Mouse (Mus musculus): ENCODE results near the gene Myo19. TPM values are rescaled to one million over a fixed set of nuclear protein-coding genes. Genes with fewer than 3 reads are reported as not detected.

Gene Myo19
- polyA plus RNA-seq, 1 experiment from 2014 or later = 5.7 TPM

GRCm38 (mm10) chr11:84956400-84956799, 76.5 kb downstream of the Myo19 start:
- Histone ChIP-seq H3K4me1 (replicated peaks; ENCODE audit: control insufficient read depth, insufficient read depth) (0 out of 2 replicates have a peak, but pooled peaks cover 2% of the 10 kb centered on the region), H3K27ac (replicated peaks) (no peak overlapping the region), H3K4me2 (replicated peaks; ENCODE audit: low read depth) (no peak overlapping the region), H3K4me3 (ENCODE audit: low read depth, low read length) (no peak overlapping the region), H3K9ac (ENCODE audit: low read length) (no peak overlapping the region), H3K9me3 (ENCODE audit: control insufficient read depth, low read length) (no peaks in the 10 kb centered on the region), H3K36me3 (ENCODE audit: control insufficient read depth, insufficient read depth, low read length) (no peaks in the 10 kb centered on the region), H3K27me3 (ENCODE audit: control insufficient read depth, insufficient read depth, low read length) (no peaks in the 10 kb centered on the region)
- DNase-seq (ENCODE audit: low spot score) (no peak), ATAC-seq (ENCODE audit: low FRiP score, low TSS enrichment) (no peak)
- 24% methylated on average over 5 of the region's 5 CpGs for WGBS
- no peak for TF ChIP-seq EP300 (optimal IDR thresholded peaks at IDR 0.05)
- no peak for TF ChIP-seq CTCF (IDR thresholded peaks at IDR 0.05; ENCODE audit: low read depth)

GRCm38 (mm10) chr11:84957171-84957570, 77.2 kb downstream of the Myo19 start:
- H3K4me2 ChIP-seq (replicated peaks; ENCODE audit: low read depth) = peak overlapping the region; percentile 23
- TF ChIP-seq EP300 (optimal IDR thresholded peaks at IDR 0.05) (no peak), CTCF (IDR thresholded peaks at IDR 0.05; ENCODE audit: low read depth) (no peak)
- no peak overlapping the region for H3K9ac ChIP-seq (ENCODE audit: low read length)
- no peaks in the 10 kb centered on the region for H3K36me3 ChIP-seq (ENCODE audit: control insufficient read depth, insufficient read depth, low read length)
- WGBS = 5% methylated on average over 15 of the region's 15 CpGs
- H3K4me3 ChIP-seq (ENCODE audit: low read depth, low read length) = peak overlapping the region; percentile 17; the same call in 1 of the 2 replicates
- ATAC-seq (ENCODE audit: low FRiP score, low TSS enrichment) (no peak), DNase-seq (ENCODE audit: low spot score) (no peak)
- 0 out of 2 replicates have a peak, but pooled peaks cover 2% of the 10 kb centered on the region for H3K4me1 ChIP-seq (replicated peaks; ENCODE audit: control insufficient read depth, insufficient read depth)
- no peaks in the 10 kb centered on the region for H3K9me3 ChIP-seq (ENCODE audit: control insufficient read depth, low read length)
- H3K27me3 ChIP-seq (ENCODE audit: control insufficient read depth, insufficient read depth, low read length) = no peaks in the 10 kb centered on the region
- no peak overlapping the region for H3K27ac ChIP-seq (replicated peaks)

GRCm38 (mm10) chr11:84957591-84958270, 77.8 kb downstream of the Myo19 start, which contains the start of gene Car4:
TSS of gene Car4 (plus strand) at chr11:84957786.
- WGBS = 1% methylated on average over 46 of the region's 49 CpGs
- Histone ChIP-seq H3K9ac (ENCODE audit: low read length) (no peak within 1 kb of the TSS), H3K4me1 (replicated peaks; ENCODE audit: control insufficient read depth, insufficient read depth) (0 out of 2 replicates have a peak, but pooled peaks cover 2% of the 10 kb centered on the region), H3K4me2 (replicated peaks; ENCODE audit: low read depth) (peak within 1 kb of the TSS; percentile 23), H3K36me3 (ENCODE audit: control insufficient read depth, insufficient read depth, low read length) (no peaks in the 10 kb centered on the region), H3K27me3 (ENCODE audit: control insufficient read depth, insufficient read depth, low read length) (no peaks in the 10 kb centered on the region), H3K9me3 (ENCODE audit: control insufficient read depth, low read length) (no peaks in the 10 kb centered on the region), H3K4me3 (ENCODE audit: low read depth, low read length) (peak within 1 kb of the TSS; percentile 17; the same call in 1 of the 2 replicates), H3K27ac (replicated peaks) (no peak within 1 kb of the TSS)
- DNase-seq (ENCODE audit: low spot score) (peak; percentile 17), ATAC-seq (ENCODE audit: low FRiP score, low TSS enrichment) (no peak)
- TF ChIP-seq CTCF (IDR thresholded peaks at IDR 0.05; ENCODE audit: low read depth) = no peak
- no peak for TF ChIP-seq EP300 (optimal IDR thresholded peaks at IDR 0.05)

GRCm38 (mm10) chr11:84958271-84958630, 78.3 kb downstream of the Myo19 start:
- DNase-seq (ENCODE audit: low spot score) (no peak), ATAC-seq (ENCODE audit: low FRiP score, low TSS enrichment) (no peak)
- H3K27me3 ChIP-seq (ENCODE audit: control insufficient read depth, insufficient read depth, low read length) = no peaks in the 10 kb centered on the region
- 0 out of 2 replicates have a peak, but pooled peaks cover 2% of the 10 kb centered on the region for H3K4me1 ChIP-seq (replicated peaks; ENCODE audit: control insufficient read depth, insufficient read depth)
- H3K9me3 ChIP-seq (ENCODE audit: control insufficient read depth, low read length) = no peaks in the 10 kb centered on the region
- 2% methylated on average over 11 of the region's 11 CpGs for WGBS
- no peak overlapping the region for H3K9ac ChIP-seq (ENCODE audit: low read length)
- H3K36me3 ChIP-seq (ENCODE audit: control insufficient read depth, insufficient read depth, low read length) = no peaks in the 10 kb centered on the region
- no peak overlapping the region for H3K4me3 ChIP-seq (ENCODE audit: low read depth, low read length)
- TF ChIP-seq CTCF (IDR thresholded peaks at IDR 0.05; ENCODE audit: low read depth) (no peak), EP300 (optimal IDR thresholded peaks at IDR 0.05) (no peak)
- no peak overlapping the region for H3K4me2 ChIP-seq (replicated peaks; ENCODE audit: low read depth)
- H3K27ac ChIP-seq (replicated peaks) = no peak overlapping the region

- no peak for DNase-seq (ENCODE audit: low spot score)
- TF ChIP-seq CTCF (IDR thresholded peaks at IDR 0.05; ENCODE audit: low read depth) = no peak
- TF ChIP-seq EP300 (optimal IDR thresholded peaks at IDR 0.05) = no peak
- Histone ChIP-seq H3K9ac (ENCODE audit: low read length) (no peak overlapping the region), H3K4me1 (replicated peaks; ENCODE audit: control insufficient read depth, insufficient read depth) (0 out of 2 replicates have a peak, but pooled peaks cover 2% of the 10 kb centered on the region), H3K27ac (replicated peaks) (no peak overlapping the region), H3K4me3 (ENCODE audit: low read depth, low read length) (no peak overlapping the region), H3K36me3 (ENCODE audit: control insufficient read depth, insufficient read depth, low read length) (no peaks in the 10 kb centered on the region), H3K4me2 (replicated peaks; ENCODE audit: low read depth) (no peak overlapping the region), H3K9me3 (ENCODE audit: control insufficient read depth, low read length) (no peaks in the 10 kb centered on the region), H3K27me3 (ENCODE audit: control insufficient read depth, insufficient read depth, low read length) (no peaks in the 10 kb centered on the region)
- ATAC-seq (ENCODE audit: low FRiP score, low TSS enrichment) = no peak
- 31% methylated on average over 5 of the region's 5 CpGs for WGBS
Observed at GRCm38 (mm10) chr11:84959181-84959580, 79.2 kb downstream of the Myo19 start.

GRCm38 (mm10) chr11:84959701-84960181, 79.8 kb downstream of the Myo19 start:
- Histone ChIP-seq H3K9ac (ENCODE audit: low read length) (no peak overlapping the region), H3K4me3 (ENCODE audit: low read depth, low read length) (no peak overlapping the region), H3K27ac (replicated peaks) (no peak overlapping the region), H3K9me3 (ENCODE audit: control insufficient read depth, low read length) (no peaks in the 10 kb centered on the region), H3K4me2 (replicated peaks; ENCODE audit: low read depth) (no peak overlapping the region), H3K36me3 (ENCODE audit: control insufficient read depth, insufficient read depth, low read length) (no peaks in the 10 kb centered on the region), H3K4me1 (replicated peaks; ENCODE audit: control insufficient read depth, insufficient read depth) (0 out of 2 replicates have a peak, but pooled peaks cover 2% of the 10 kb centered on the region), H3K27me3 (ENCODE audit: control insufficient read depth, insufficient read depth, low read length) (no peaks in the 10 kb centered on the region)
- DNase-seq (ENCODE audit: low spot score) (peak; percentile 19), ATAC-seq (ENCODE audit: low FRiP score, low TSS enrichment) (peak; percentile 31; the same call in 1 of the 2 replicates)
- TF ChIP-seq CTCF (IDR thresholded peaks at IDR 0.05; ENCODE audit: low read depth) (no peak), EP300 (optimal IDR thresholded peaks at IDR 0.05) (no peak)
- WGBS = 8% methylated on average over 9 of the region's 9 CpGs
